Mouse (Mus musculus) yolk sac, embryonic 10.5 days (tissue): ENCODE measurements at regions not wholly inside any gene's neighbourhood (a gene's known extent, or its start where the extent isn't known, plus 50 kb on each side); places are given as distances from the start of the nearest gene placed in this dataset.
A peak's percentile ranks its signal among the peaks of the same experiment; 100 is the strongest.

Source experiments
- DNase-seq: peaks from one replicate; pipeline ENCODE4 v3.0.0-alpha.2; 2017; ENCODE audit warnings: low spot score

GRCm38 (mm10) chr10:19412926-19413325 is 56.6 kb downstream of the Olig3 start:
- DNase-seq = no peak

- DNase-seq = no peak
Observed at GRCm38 (mm10) chr10:19413935-19414334, 57.6 kb downstream of the Olig3 start.

- no peak for DNase-seq
Observed at GRCm38 (mm10) chr10:19414834-19415233, 58.5 kb downstream of the Olig3 start.

- DNase-seq = no peak
Observed at GRCm38 (mm10) chr10:19424030-19424429, 67.7 kb downstream of the Olig3 start.

- DNase-seq = no peak
Observed at GRCm38 (mm10) chr10:19424961-19425360, 68.6 kb downstream of the Olig3 start.

- DNase-seq = no peak
Observed at GRCm38 (mm10) chr10:19426835-19427234, 70.5 kb downstream of the Olig3 start.

DNA sequence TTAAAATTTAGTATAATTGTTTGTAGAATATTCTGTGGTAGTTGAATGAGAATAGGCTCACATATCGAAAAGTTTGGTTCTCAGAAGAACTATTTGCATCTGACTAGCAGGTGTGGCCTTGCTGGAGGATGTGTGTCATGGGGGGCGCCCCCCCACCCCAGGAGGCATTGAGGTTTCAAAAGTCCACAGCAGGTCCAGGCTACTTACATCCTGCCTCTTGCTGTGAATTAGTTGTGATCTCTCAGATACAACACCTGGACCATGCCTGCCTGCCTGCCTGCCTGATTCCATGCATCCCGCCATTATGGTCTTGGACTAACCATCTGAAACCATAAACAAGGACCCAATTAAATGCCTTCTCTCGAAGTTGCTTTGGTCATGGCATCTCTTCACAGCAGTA is 76.2 kb downstream of the Olig3 start:
- DNase-seq = no peak

- no peak for DNase-seq
Observed at GRCm38 (mm10) chr10:19434661-19435060, 78.3 kb downstream of the Olig3 start.

DNA sequence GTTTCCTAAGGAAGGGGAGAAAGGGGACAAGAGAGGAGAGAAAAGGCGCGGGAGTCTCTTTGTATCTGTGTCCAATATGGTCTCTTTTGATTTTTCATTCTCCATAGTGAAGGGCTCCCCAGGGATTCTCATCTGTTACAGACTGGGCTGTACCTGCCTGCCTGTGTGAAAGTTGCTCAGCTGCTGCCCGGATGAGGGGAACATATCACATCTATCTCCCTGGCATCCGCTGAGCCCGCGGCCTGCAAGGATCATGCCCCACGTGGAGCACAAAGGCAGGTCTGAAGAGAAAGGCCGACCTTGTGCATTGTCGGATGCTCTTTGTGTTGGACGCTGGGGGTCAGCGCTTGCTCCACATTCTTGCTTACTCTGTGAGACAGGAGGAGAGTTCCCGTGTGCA is 85.5 kb downstream of the Olig3 start:
- no peak for DNase-seq

- no peak for DNase-seq
Observed at GRCm38 (mm10) chr10:19443516-19443915, 87.2 kb downstream of the Olig3 start.

DNA sequence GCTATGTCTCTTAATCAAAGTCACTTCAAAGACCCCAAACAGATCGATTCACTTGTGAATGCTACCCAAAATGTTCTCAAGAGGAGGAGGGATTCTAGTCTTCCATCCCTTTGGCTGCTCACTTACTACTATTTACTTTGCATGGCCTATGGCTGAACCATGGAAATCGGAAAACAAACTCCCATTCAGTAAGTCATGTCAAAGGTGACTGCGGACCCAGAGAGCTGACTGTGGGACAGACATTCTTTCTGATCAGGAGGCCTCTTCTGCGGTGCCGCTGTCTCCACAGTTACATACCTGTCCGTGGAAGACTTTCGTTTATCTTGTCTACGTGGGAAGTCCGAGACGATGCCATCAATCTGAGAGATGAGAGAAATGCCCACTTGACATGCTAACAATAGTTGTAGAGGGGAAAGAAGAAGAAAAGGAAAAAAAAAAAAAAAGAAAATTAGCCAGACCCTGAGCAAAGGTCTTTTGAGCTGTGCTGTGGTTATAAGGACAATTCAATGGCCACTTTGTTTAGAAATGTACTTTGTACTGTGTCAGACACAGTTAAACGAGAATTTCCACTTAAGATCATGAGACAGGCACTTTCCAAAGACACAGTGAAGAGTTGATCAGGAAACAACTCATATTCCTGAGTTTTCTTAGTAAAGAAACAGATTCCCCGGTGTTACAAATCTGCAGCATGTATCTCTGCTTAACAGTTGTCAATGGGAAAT is 92.7 kb downstream of the Olig3 start:
- DNase-seq = peak; percentile 32

- no peak for DNase-seq
Observed at GRCm38 (mm10) chr10:19459053-19459452, 102.7 kb downstream of the Olig3 start.

DNA sequence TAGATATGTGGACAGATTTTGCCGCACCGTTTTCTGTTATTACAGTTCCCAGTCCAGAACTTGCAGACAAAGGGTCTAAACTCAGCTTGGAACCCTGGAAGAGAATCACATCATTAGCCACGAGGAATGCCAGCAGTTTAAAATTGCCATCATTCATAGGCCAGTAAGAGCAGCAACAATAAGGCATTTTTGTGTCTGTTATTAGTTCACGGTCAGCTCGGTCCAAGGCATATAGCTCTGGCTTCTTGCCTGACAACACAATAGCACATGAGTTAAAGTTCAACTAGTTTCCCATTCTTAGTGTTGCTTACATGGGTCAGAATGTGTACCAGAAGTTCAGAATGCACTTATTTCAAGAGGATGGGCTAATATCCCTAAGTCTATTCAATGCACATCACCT is 103.4 kb downstream of the Olig3 start:
- no peak for DNase-seq

GRCm38 (mm10) chr10:19460164-19460563 is 103.8 kb downstream of the Olig3 start:
- no peak for DNase-seq

GRCm38 (mm10) chr10:19463800-19464199 is 107.5 kb downstream of the Olig3 start:
- DNase-seq = no peak

DNA sequence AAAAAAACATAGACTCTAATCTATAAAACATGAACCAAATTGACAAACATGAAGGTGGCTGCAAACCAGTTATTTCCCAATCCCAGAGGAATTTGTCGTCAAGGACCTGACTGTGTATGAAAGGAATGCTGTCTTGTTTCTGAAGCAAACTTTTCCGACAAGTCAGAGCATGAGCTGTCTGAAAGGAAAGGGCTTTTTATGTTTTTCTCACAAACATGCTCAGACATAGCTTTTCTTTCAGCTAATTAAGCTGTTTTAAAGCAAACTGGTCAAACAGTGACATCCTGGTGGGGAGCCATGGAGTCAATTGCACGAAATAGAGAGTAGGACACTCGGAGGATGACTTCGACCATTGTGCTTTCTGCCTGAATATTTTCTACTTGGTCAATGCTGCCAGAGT is 108.2 kb downstream of the Olig3 start:
- no peak for DNase-seq

DNA sequence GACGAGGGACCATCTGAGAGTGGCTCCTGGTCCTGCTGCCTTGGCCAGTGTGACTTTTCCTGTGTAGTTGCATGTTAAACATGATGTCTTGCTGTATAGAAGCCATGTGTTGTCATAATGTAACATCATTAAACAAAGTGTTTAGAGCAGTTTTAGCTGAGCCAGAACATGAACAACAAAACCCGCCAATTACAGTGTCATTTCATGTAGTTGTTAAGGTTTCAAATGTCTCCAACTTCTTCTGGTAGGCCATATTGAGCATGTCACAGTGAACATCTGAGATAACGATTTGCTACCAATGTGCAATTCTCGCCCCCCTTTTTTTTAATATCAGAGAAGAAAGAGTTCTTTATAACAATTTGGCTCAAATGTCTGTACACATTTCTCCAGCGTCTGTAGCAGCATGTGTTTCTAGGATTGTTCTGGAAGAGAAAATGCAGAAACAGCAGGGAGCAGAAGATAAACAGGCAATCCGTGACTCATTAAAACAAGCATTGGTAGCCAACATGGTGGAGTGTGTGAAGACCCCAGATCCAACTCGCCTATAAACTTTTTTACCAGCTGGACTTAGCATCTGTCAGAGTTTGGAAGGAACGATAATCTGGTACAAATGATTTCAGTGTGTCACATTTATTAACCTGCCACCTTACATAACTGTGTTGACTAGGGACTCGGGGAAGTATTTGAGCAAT is 115.2 kb downstream of the Olig3 start:
- no peak for DNase-seq

DNA sequence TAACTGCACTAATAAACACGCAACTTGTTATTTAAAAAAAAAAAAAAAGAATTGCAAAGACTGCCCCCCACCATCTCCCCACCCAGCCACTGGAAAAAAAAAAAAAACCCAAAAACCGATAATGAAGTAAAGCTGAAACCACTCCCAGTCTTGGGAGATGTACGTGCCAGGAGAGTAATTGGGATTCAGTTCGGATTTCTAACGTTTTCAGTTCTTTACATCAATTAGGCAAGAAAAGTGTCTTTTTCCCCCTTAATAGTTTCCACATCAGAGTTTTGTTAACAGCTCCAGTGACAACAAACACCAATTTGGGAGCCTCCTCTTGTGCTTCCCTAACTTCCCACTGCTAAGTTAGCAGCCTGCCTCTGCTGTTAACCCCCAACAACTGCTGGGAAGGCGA is 115.7 kb downstream of the Olig3 start:
- no peak for DNase-seq

DNA sequence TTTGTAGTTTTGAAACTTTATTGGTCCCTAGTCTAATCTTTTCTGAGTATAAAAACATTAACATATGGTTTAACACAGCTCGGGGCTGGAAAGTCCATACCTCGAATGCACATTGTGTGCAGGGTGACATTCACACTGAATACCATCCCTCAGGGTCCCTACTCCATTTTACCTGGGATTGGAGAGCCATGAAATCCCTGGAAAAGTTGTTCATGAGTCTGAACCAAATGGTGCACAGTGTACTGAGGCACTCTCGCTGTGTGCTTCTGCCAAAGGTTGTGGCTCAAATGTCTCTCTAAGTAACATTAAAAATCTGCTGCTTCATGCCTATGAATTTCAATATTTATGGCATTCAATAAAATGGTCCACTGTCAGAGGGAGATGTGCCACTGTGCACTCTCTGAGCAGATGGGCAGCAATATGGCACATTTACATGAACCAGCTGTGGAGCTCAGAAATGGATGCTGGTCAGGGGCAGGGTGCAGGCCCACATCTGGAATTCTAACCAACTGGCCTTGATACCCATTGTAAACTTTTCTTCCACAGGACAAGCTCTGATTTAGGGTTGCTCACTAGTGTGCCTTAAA is 116.7 kb downstream of the Olig3 start:
- no peak for DNase-seq

DNA sequence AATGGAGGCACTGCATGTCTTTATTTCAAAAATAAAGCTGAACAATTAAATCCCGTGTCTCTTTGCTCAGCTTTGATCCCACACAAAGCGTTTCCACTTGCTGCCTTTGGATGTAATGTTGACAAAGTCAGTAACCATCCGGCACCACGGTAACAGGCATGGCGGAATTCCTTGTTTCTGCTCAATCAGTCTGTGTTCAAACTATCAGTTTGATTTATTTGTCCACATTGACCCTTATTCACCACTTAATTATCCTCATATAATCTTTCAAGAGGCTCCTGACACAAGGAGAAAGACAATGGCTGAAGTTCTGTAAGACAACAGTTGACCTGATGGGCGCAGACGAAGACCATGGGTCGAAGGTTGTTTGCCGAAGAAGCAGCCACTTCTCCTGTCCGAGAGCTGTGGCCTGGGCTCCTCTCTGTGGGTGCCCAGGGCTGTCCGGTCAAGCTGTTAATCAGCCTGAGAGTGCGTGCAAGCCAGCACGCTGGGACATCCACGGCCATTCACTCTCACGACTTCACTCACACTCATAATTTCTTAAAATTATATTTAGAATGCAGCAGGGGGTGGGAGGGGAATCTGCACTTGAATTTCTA is 106.1 kb upstream of the Ifngr1 start:
- DNase-seq = no peak

- DNase-seq = no peak
Observed at GRCm38 (mm10) chr10:19490500-19490899, 101.2 kb upstream of the Ifngr1 start.

DNA sequence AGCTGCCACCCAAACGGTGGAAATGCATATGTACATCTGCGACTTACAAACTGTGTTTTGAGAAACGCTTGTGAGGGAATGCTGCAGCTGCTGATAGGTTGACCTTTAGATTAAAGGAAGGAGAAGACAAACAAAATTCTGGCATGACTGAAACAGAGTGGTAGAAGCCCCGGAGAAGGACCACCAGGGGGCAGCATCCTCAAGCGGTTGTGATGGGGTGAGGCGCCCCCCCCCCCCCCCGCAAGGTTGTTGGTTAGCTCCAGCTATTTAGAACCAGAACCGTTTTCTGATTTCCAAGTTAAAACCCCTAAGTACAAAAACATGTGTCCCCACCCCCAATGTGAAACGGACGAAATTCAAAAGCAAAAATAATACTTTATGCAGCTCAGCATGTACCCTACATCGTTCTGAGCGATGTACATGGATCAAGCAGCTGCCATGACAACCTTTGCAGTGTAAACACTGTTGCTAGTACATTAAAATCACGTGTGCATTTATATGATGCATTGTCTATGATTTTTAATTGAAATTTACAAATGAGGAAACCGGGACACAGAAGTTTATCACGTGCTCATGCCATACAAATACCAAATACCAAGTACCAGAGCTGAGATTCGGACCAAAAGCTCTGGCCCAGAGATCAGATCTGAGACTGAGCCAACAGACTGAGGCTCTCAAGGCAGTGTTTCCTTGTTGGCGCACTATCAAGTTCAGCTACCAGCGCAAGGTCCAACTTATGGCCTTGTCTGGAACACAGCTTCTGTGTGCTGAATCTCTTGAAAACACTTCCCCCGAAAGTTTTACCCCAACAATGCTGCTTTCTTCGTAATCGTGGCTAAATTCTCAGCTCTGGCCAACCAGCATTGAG is 100.0 kb upstream of the Ifngr1 start:
- DNase-seq = peak; percentile 38
